Mouse (Mus musculus): ENCODE data around the gene Pex12. TPM values are rescaled to one million over a fixed set of nuclear protein-coding genes. Genes with fewer than 3 reads are reported as not detected.
"Not testable (repeated sequence)": the region's sequence is repeated elsewhere in the genome, so short reads cannot be mapped to it uniquely, and the experiment has no call there.

The Pex12 gene
- polyA plus RNA-seq, 2 experiments: 11.5 to 15.3 TPM

DNA sequence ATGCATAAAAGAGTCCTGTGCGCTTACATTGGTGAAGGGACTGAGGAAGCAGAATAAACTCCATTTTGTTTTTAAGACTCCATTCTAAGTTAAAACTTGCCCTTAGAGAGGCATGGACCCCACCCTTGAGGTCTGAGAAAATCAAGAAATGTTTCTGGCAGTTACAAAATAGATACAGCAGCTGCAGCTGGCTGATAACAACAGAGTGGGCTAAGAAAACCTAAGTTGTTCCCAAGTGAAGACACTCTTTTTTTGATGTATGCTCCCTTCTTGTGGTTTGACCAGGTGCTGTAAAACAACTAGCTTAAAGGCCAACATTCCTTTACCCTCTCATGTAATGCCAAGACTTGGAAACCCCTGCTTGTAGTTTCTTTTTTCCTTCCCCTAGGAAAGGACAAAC lies 39.7 kb downstream of the Pex12 start:
- H3K36me3 ChIP-seq (ENCODE audit: control insufficient read depth, insufficient read depth, low read length): no peaks in the 10 kb centered on the region
- no peaks in the 10 kb centered on the region for H3K4me1 ChIP-seq (ENCODE audit: control insufficient read depth, insufficient read depth, low read length)
- no peaks in the 10 kb centered on the region for H3K9me3 ChIP-seq (ENCODE audit: control insufficient read depth, low read length)
- no peak for DNase-seq (ENCODE audit: low spot score)
- WGBS: 85% methylated on average over 1 of the region's 1 CpGs
- no peak overlapping the region for H3K27ac ChIP-seq (replicated peaks; ENCODE audit: low read depth, low read length)
- no peak for ATAC-seq (ENCODE audit: low FRiP score, low read depth)
- no peak for TF ChIP-seq POLR2A (IDR thresholded peaks at IDR 0.05; ENCODE audit: borderline replicate concordance, extremely low read depth, insufficient read depth, insufficient read length)
- H3K9ac ChIP-seq (ENCODE audit: low read depth, low read length, severe bottlenecking): no peak overlapping the region
- no peaks in the 10 kb centered on the region for H3K27me3 ChIP-seq (ENCODE audit: control insufficient read depth, insufficient read depth, low read length)
- H3K4me3 ChIP-seq (replicated peaks; ENCODE audit: low read length): no peak overlapping the region
- H3K4me2 ChIP-seq (replicated peaks; ENCODE audit: low read depth, low read length, severe bottlenecking): no peak overlapping the region

- not testable (repeated sequence) for H3K4me1 ChIP-seq (ENCODE audit: control insufficient read depth, insufficient read depth, low read length); DNase-seq (ENCODE audit: low spot score); H3K4me2 ChIP-seq (replicated peaks; ENCODE audit: low read depth, low read length, severe bottlenecking); H3K27ac ChIP-seq (replicated peaks; ENCODE audit: low read depth, low read length); H3K27me3 ChIP-seq (ENCODE audit: control insufficient read depth, insufficient read depth, low read length); ATAC-seq (ENCODE audit: low FRiP score, low read depth); H3K9ac ChIP-seq (ENCODE audit: low read depth, low read length, severe bottlenecking); H3K36me3 ChIP-seq (ENCODE audit: control insufficient read depth, insufficient read depth, low read length); H3K4me3 ChIP-seq (replicated peaks; ENCODE audit: low read length); H3K9me3 ChIP-seq (ENCODE audit: control insufficient read depth, low read length)
- 71% methylated on average over 5 of the region's 5 CpGs for WGBS
These were observed 45.2 kb downstream of the Pex12 start for GRCm38 (mm10) chr11:83257211-83257610.

Other genes starting within 250 kb of the Pex12 start
- gene Slfn2, start 237.5 kb downstream of the Pex12 start, polyA plus RNA-seq (2012; rRNA removed): 1.9 and 2.4 TPM in 2 replicates
- 5.2 and 5.3 TPM in 2 replicates for gene Slfn2, start 237.5 kb downstream of the Pex12 start, polyA plus RNA-seq (2014; fragmentation: Nextera tagmentation; extraction: Ambion mirVana)
- gene Slfn1, start 185.7 kb downstream of the Pex12 start, polyA plus RNA-seq (2012; rRNA removed): 0.14 and 0.19 TPM in 2 replicates
- gene Slfn1, start 185.7 kb downstream of the Pex12 start, polyA plus RNA-seq (2014; fragmentation: Nextera tagmentation; extraction: Ambion mirVana): 0.12 and 0.21 TPM in 2 replicates
- 0.18 and 0.46 TPM in 2 replicates for gene Slfn4, start 127.4 kb downstream of the Pex12 start, polyA plus RNA-seq (2012; rRNA removed)
- gene Slfn4, start 127.4 kb downstream of the Pex12 start, polyA plus RNA-seq (2014; fragmentation: Nextera tagmentation; extraction: Ambion mirVana): 0.04 and 0.11 TPM in 2 replicates
- 0.64 and 0.87 TPM in 2 replicates for gene Slfn3, start 111.3 kb downstream of the Pex12 start, polyA plus RNA-seq (2012; rRNA removed)
- gene Slfn3, start 111.3 kb downstream of the Pex12 start, polyA plus RNA-seq (2014; fragmentation: Nextera tagmentation; extraction: Ambion mirVana): 0.57 and 0.89 TPM in 2 replicates
- 0.06 and 0.09 TPM in 2 replicates for gene Slfn14, start 15.9 kb downstream of the Pex12 start, polyA plus RNA-seq (2012; rRNA removed)
- gene Slfn14, start 15.9 kb downstream of the Pex12 start, polyA plus RNA-seq (2014; fragmentation: Nextera tagmentation; extraction: Ambion mirVana): 0.07 and 0.12 TPM in 2 replicates
- gene Ap2b1, start 3.6 kb downstream of the Pex12 start, polyA plus RNA-seq (2012; rRNA removed): 49.6 and 49.7 TPM in 2 replicates
- 62.4 and 67.0 TPM in 2 replicates for gene Ap2b1, start 3.6 kb downstream of the Pex12 start, polyA plus RNA-seq (2014; fragmentation: Nextera tagmentation; extraction: Ambion mirVana)
- 8.4 and 12.3 TPM in 2 replicates for gene Rasl10b, start 106.6 kb upstream of the Pex12 start, polyA plus RNA-seq (2012; rRNA removed)
- gene Rasl10b, start 106.6 kb upstream of the Pex12 start, polyA plus RNA-seq (2014; fragmentation: Nextera tagmentation; extraction: Ambion mirVana): 2.2 and 2.4 TPM in 2 replicates
- gene Gas2l2, start 126.9 kb upstream of the Pex12 start, polyA plus RNA-seq (2012; rRNA removed): 0.03 and 0.04 TPM in 2 replicates
- gene Gas2l2, start 126.9 kb upstream of the Pex12 start, polyA plus RNA-seq (2014; fragmentation: Nextera tagmentation; extraction: Ambion mirVana): not detected in 2 replicates
- gene 1700020L24Rik, start 135.1 kb upstream of the Pex12 start, polyA plus RNA-seq (2012; rRNA removed): 0.57 and 1.2 TPM in 2 replicates
- gene 1700020L24Rik, start 135.1 kb upstream of the Pex12 start, polyA plus RNA-seq (2014; fragmentation: Nextera tagmentation; extraction: Ambion mirVana): 0.33 and 0.39 TPM in 2 replicates
- gene Mmp28, start 160.5 kb upstream of the Pex12 start, polyA plus RNA-seq (2012; rRNA removed): 4.6 and 5.7 TPM in 2 replicates
- gene Mmp28, start 160.5 kb upstream of the Pex12 start, polyA plus RNA-seq (2014; fragmentation: Nextera tagmentation; extraction: Ambion mirVana): 2.4 and 3.6 TPM in 2 replicates
- gene Taf15, start 170.5 kb upstream of the Pex12 start, polyA plus RNA-seq (2012; rRNA removed): 60.0 and 103 TPM in 2 replicates
- gene Taf15, start 170.5 kb upstream of the Pex12 start, polyA plus RNA-seq (2014; fragmentation: Nextera tagmentation; extraction: Ambion mirVana): 8.3 and 10.9 TPM in 2 replicates
- not detected in 2 replicates for gene Heatr9, start 219.6 kb upstream of the Pex12 start, polyA plus RNA-seq (2012; rRNA removed)
- not detected in 2 replicates for gene Heatr9, start 219.6 kb upstream of the Pex12 start, polyA plus RNA-seq (2014; fragmentation: Nextera tagmentation; extraction: Ambion mirVana)
- 0.48 and 0.81 TPM in 2 replicates for gene Ccl5, start 227.9 kb upstream of the Pex12 start, polyA plus RNA-seq (2012; rRNA removed)
- 0.70 and 0.81 TPM in 2 replicates for gene Ccl5, start 227.9 kb upstream of the Pex12 start, polyA plus RNA-seq (2014; fragmentation: Nextera tagmentation; extraction: Ambion mirVana)

Measured in limb, embryonic 14.5 days (tissue).